10 mouse cellular contexts compared by ENCODE assay signal in the genomic region with DNA sequence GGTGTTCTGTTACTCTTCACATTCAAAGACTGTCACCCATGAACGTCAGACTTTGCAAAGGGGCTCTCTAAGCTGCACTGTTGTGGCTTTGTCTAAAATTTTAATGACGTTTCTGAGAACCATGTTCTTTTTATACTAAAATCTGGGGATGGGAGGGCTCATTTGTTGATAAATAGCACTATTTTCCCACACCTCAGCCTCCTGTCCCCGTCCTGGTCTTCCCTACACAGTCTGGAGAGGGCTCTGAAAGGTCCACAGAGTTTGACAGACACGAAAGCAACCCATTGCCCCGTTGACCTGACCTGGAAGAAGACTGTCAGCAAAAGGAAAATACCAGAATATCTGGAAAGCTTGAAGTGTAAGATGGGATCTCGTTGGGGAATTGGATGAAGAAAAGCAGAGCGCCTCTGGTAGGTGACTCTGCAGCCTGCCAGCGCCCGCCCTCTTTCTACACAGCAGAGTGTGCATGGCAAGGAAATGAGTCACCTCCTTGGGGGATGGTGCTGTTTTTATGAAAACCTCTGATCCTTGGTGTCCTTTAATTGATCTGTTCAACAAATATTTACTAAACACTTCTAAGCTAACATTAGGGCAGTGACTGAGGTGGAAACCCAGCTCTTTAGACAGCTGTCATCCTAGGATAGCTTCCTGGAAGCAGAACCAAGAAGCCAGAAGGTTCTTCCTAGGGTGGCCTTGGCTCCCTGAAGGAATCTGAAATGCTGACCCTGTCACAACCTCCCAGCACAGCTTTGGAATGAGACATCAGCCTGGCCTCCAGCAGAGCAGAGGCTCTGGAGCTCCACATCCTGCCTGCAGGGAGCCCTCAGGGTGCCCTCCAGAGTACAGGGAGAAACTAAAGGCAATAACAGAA. TPM values are rescaled to one million over a fixed set of nuclear protein-coding genes. Genes with fewer than 3 reads are reported as not detected.
DNase-seq lines count a peak whose midpoint lies in the region; ATAC-seq lines count a peak whose summit lies in the region.
"Had no signal": no experiment of that assay in that cellular context is flagged by ENCODE, and none has a peak within 500 bp of the region (broad histone marks: within the 10 kb centered on the region; RNA-seq: fewer than 3 reads in every experiment).

No protein-coding gene starts in this region.

- H3K36me3 ChIP-seq in embryonic facial prominence, embryonic 14.5 days (ENCODE audit: control insufficient read depth, insufficient read depth, low read length) = peaks cover 30% of the 10 kb centered on the region
- peaks cover 18% of the 10 kb centered on the region for H3K36me3 ChIP-seq in embryonic facial prominence, embryonic 10.5 days (replicated peaks)
- peaks cover 32% of the 10 kb centered on the region for H3K36me3 ChIP-seq in heart, embryonic 13.5 days
- peaks cover 24% of the 10 kb centered on the region for H3K36me3 ChIP-seq in liver, embryonic 12.5 days
- peaks cover 8% of the 10 kb centered on the region; the same call in 1 of the 2 replicates for H3K36me3 ChIP-seq in forebrain, embryonic 16.5 days (ENCODE audit: control insufficient read depth, insufficient read depth)

- WGBS in embryonic facial prominence, embryonic 14.5 days = 71% methylated on average over 9 of the region's 9 CpGs
- 77% methylated on average over 9 of the region's 9 CpGs for WGBS in embryonic facial prominence, embryonic 10.5 days
- 42% methylated on average over 9 of the region's 9 CpGs for WGBS in heart, embryonic 13.5 days
- 60% methylated on average over 9 of the region's 9 CpGs for WGBS in liver, embryonic 12.5 days (ENCODE audit: insufficient replicate concordance)
- WGBS in forebrain, embryonic 16.5 days = 81% methylated on average over 9 of the region's 9 CpGs

- no peaks in the 10 kb centered on the region for H3K4me1 ChIP-seq in embryonic facial prominence, embryonic 14.5 days (ENCODE audit: control insufficient read depth, insufficient read depth, low read length)
- no peaks in the 10 kb centered on the region for H3K4me1 ChIP-seq in embryonic facial prominence, embryonic 10.5 days
- peaks cover 11% of the 10 kb centered on the region for H3K4me1 ChIP-seq in heart, embryonic 13.5 days
- H3K4me1 ChIP-seq in liver, embryonic 12.5 days = peaks cover 41% of the 10 kb centered on the region
- no peaks in the 10 kb centered on the region for H3K4me1 ChIP-seq in forebrain, embryonic 16.5 days (replicated peaks; ENCODE audit: control insufficient read depth, insufficient read depth, low read length)
- H3K4me1 ChIP-seq: forebrain, embryonic 13.5 days had no signal

- H3K9ac ChIP-seq in embryonic facial prominence, embryonic 14.5 days (ENCODE audit: low read depth, low read length) = no peak overlapping the region
- H3K9ac ChIP-seq in heart, embryonic 13.5 days = no peak overlapping the region
- no peak overlapping the region for H3K9ac ChIP-seq in liver, embryonic 12.5 days
- no peak overlapping the region for H3K9ac ChIP-seq in forebrain, embryonic 16.5 days (replicated peaks; ENCODE audit: low read depth, low read length)
- H3K9ac ChIP-seq: forebrain, embryonic 13.5 days had no signal

- ATAC-seq in embryonic facial prominence, embryonic 14.5 days (ENCODE audit: low read depth) = no peak
- no peak for ATAC-seq in heart, embryonic 13.5 days (ENCODE audit: extremely low read depth, insufficient number of reproducible peaks, low FRiP score, low TSS enrichment)
- ATAC-seq in liver, embryonic 12.5 days = peak; percentile 25; the same call in 1 of the 2 replicates
- ATAC-seq in forebrain, embryonic 16.5 days = no peak
- ATAC-seq: forebrain, embryonic 13.5 days had no signal

- no peak overlapping the region; the same call in 1 of the 2 replicates for H3K27ac ChIP-seq in embryonic facial prominence, embryonic 14.5 days (replicated peaks; ENCODE audit: low read depth, low read length)
- no peak overlapping the region for H3K27ac ChIP-seq in embryonic facial prominence, embryonic 10.5 days (replicated peaks)
- H3K27ac ChIP-seq in heart, embryonic 13.5 days (replicated peaks) = peak overlapping the region; percentile 53
- peak overlapping the region; percentile 63; the same call in 1 of the 2 replicates for H3K27ac ChIP-seq in liver, embryonic 12.5 days
- no peak overlapping the region for H3K27ac ChIP-seq in forebrain, embryonic 16.5 days (ENCODE audit: low read length)
- H3K27ac ChIP-seq: forebrain, embryonic 13.5 days had no signal

- peak; percentile 27 for DNase-seq in embryonic facial prominence, embryonic 14.5 days (ENCODE audit: low spot score)
- no peak for DNase-seq in embryonic facial prominence, embryonic 10.5 days (ENCODE audit: low spot score)
- peak; percentile 82 for DNase-seq in 416B (ENCODE audit: low read depth)
- no peak for DNase-seq in right cerebral cortex, postnatal 14 days
- DNase-seq in right cerebral cortex, postnatal 36 days (ENCODE audit: low spot score in 2 of 2) = no peak

- H3K4me3 ChIP-seq in embryonic facial prominence, embryonic 14.5 days (ENCODE audit: low read depth, low read length) = no peak overlapping the region
- no peak overlapping the region for H3K4me3 ChIP-seq in embryonic facial prominence, embryonic 10.5 days
- no peak overlapping the region for H3K4me3 ChIP-seq in heart, embryonic 13.5 days
- no peak overlapping the region for H3K4me3 ChIP-seq in liver, embryonic 12.5 days
- H3K4me3 ChIP-seq in forebrain, embryonic 16.5 days (replicated peaks; ENCODE audit: low read length) = no peak overlapping the region
- H3K4me3 ChIP-seq: forebrain, embryonic 13.5 days had no signal

- no peaks in the 10 kb centered on the region for H3K9me3 ChIP-seq in embryonic facial prominence, embryonic 14.5 days (ENCODE audit: control insufficient read depth, low read length)
- H3K9me3 ChIP-seq in embryonic facial prominence, embryonic 10.5 days = no peaks in the 10 kb centered on the region; the same call in 1 of the 2 replicates
- H3K9me3 ChIP-seq in heart, embryonic 13.5 days = peaks cover 7% of the 10 kb centered on the region; the same call in 1 of the 2 replicates
- no peaks in the 10 kb centered on the region for H3K9me3 ChIP-seq in liver, embryonic 12.5 days (replicated peaks)
- peaks cover 5% of the 10 kb centered on the region; the same call in 1 of the 2 replicates for H3K9me3 ChIP-seq in forebrain, embryonic 16.5 days (ENCODE audit: control insufficient read depth, low read length)

- H3K4me2 ChIP-seq in embryonic facial prominence, embryonic 14.5 days (ENCODE audit: low read depth, low read length) = no peak overlapping the region
- H3K4me2 ChIP-seq in heart, embryonic 13.5 days = no peak overlapping the region
- no peak overlapping the region for H3K4me2 ChIP-seq in liver, embryonic 12.5 days
- no peak overlapping the region for H3K4me2 ChIP-seq in forebrain, embryonic 16.5 days (ENCODE audit: low read length)
- H3K4me2 ChIP-seq: forebrain, embryonic 13.5 days had no signal

- no peaks in the 10 kb centered on the region for H3K27me3 ChIP-seq in embryonic facial prominence, embryonic 14.5 days (replicated peaks; ENCODE audit: control insufficient read depth, insufficient read depth, low read length)
- H3K27me3 ChIP-seq in embryonic facial prominence, embryonic 10.5 days (replicated peaks; ENCODE audit: low read depth, poor library complexity, severe bottlenecking) = no peaks in the 10 kb centered on the region
- no peaks in the 10 kb centered on the region for H3K27me3 ChIP-seq in heart, embryonic 13.5 days (replicated peaks)
- no peaks in the 10 kb centered on the region for H3K27me3 ChIP-seq in liver, embryonic 12.5 days (replicated peaks)
- H3K27me3 ChIP-seq in forebrain, embryonic 16.5 days (replicated peaks; ENCODE audit: control insufficient read depth, insufficient read depth, low read length) = no peaks in the 10 kb centered on the region
- H3K27me3 ChIP-seq: CH12.LX; forebrain, embryonic 13.5 days had no signal

RNA-seq across cellular contexts. Expression of gene Gfra4, which starts 13.6 kb away (rescaled TPM):
- 31.5 and 32.0 TPM in 2 replicates for polyA plus RNA-seq in embryonic facial prominence, embryonic 14.5 days (2014; fragmentation: Nextera tagmentation; extraction: Ambion mirVana)
- polyA plus RNA-seq in embryonic facial prominence, embryonic 10.5 days (2016; fragmentation: Nextera tagmentation; extraction: Ambion mirVana) = 5.6 and 7.2 TPM in 2 replicates
- 3.2 and 3.4 TPM in 2 replicates for polyA plus RNA-seq in heart, embryonic 13.5 days (2015; fragmentation: Nextera tagmentation; extraction: Ambion mirVana)
- 0.86 and 1.6 TPM in 2 replicates for polyA plus RNA-seq in liver, embryonic 12.5 days (2016; fragmentation: Nextera tagmentation; extraction: Ambion mirVana)
- polyA plus RNA-seq in forebrain, embryonic 16.5 days (2015; fragmentation: Nextera tagmentation; extraction: Ambion mirVana) = 33.0 and 42.8 TPM in 2 replicates

RNA-seq across cellular contexts. Expression of gene Adam33, which starts 34.3 kb away (rescaled TPM):
- polyA plus RNA-seq in embryonic facial prominence, embryonic 14.5 days (2014; fragmentation: Nextera tagmentation; extraction: Ambion mirVana) = 18.4 and 22.7 TPM in 2 replicates
- 0.64 and 1.0 TPM in 2 replicates for polyA plus RNA-seq in embryonic facial prominence, embryonic 10.5 days (2016; fragmentation: Nextera tagmentation; extraction: Ambion mirVana)
- 11.7 and 12.8 TPM in 2 replicates for polyA plus RNA-seq in heart, embryonic 13.5 days (2015; fragmentation: Nextera tagmentation; extraction: Ambion mirVana)
- 0.62 and 0.90 TPM in 2 replicates for polyA plus RNA-seq in liver, embryonic 12.5 days (2016; fragmentation: Nextera tagmentation; extraction: Ambion mirVana)
- polyA plus RNA-seq in forebrain, embryonic 16.5 days (2015; fragmentation: Nextera tagmentation; extraction: Ambion mirVana) = 1.4 TPM in 2 replicates

RNA-seq across cellular contexts. Expression of gene Siglec1, which starts 57.3 kb away (rescaled TPM):
- 0.58 and 0.70 TPM in 2 replicates for polyA plus RNA-seq in embryonic facial prominence, embryonic 14.5 days (2014; fragmentation: Nextera tagmentation; extraction: Ambion mirVana)
- polyA plus RNA-seq in embryonic facial prominence, embryonic 10.5 days (2016; fragmentation: Nextera tagmentation; extraction: Ambion mirVana) = 0.06 and 0.16 TPM in 2 replicates
- polyA plus RNA-seq in heart, embryonic 13.5 days (2015; fragmentation: Nextera tagmentation; extraction: Ambion mirVana) = 0.31 and 0.33 TPM in 2 replicates
- polyA plus RNA-seq in liver, embryonic 12.5 days (2016; fragmentation: Nextera tagmentation; extraction: Ambion mirVana) = 0.36 and 0.42 TPM in 2 replicates
- 0.12 and 0.13 TPM in 2 replicates for polyA plus RNA-seq in forebrain, embryonic 16.5 days (2015; fragmentation: Nextera tagmentation; extraction: Ambion mirVana)

Comparison
In these comparisons a context has a peak if more than half of its experiments do, and no peak if none do; other contexts are left out.
1. DNase-seq: peak in embryonic facial prominence, embryonic 14.5 days (single experiment) and 416B (single experiment); none in embryonic facial prominence, embryonic 10.5 days (single experiment), right cerebral cortex, postnatal 14 days (single experiment) and right cerebral cortex, postnatal 36 days (0 of 2).
2. H3K27ac ChIP-seq: peak in heart, embryonic 13.5 days (single experiment) and liver, embryonic 12.5 days (single experiment); none in embryonic facial prominence, embryonic 14.5 days (single experiment), embryonic facial prominence, embryonic 10.5 days (single experiment) and forebrain, embryonic 16.5 days (single experiment).